Mouse (Mus musculus): ENCODE data around the gene Pofut2.

- TF ChIP-seq POLR2A (IDR thresholded peaks at IDR 0.05; ENCODE audit: low read depth, low read length) = no peak
- no peak for TF ChIP-seq CTCF (IDR thresholded peaks at IDR 0.05; ENCODE audit: extremely low read depth, insufficient read length, insufficient replicate concordance, low read depth, low read length)
Observed at GRCm38 (mm10) chr10:77300934-77301297, 41.9 kb downstream of the Pofut2 start.

Data from small intestine, adult 2 months (tissue).